ENCODE assay signal across 14 mouse cellular contexts in the genomic region with DNA sequence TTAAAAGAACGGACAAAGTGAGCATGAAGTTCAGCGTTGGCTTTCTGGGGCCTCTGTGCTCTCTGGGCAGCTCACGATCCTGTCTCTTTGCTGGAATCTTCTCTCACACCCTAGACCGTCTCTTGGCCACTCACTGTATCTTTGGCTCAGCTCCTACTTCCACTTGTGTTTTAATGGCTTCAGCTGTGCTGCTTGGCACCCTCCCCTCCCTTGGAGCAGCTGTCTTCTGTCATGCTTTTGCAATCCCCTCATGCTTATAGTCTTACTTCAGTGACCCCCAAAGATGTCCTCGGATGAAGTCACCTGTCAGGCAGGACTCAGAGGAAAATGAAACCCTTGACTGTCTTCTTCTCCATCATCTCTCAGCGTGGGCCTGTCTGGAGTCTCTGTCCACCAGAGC.
DNase-seq lines count a peak whose midpoint lies in the region; ATAC-seq and TF ChIP-seq lines count a peak whose summit lies in the region.
"Had no signal": no experiment of that assay in that cellular context is flagged by ENCODE, and none has a peak within 500 bp of the region (broad histone marks: within the 10 kb centered on the region; RNA-seq: fewer than 3 reads in every experiment).

No protein-coding gene starts in this region.

- H3K9me3 ChIP-seq in heart, embryonic 12.5 days (replicated peaks), result no peaks in the 10 kb centered on the region
- no peaks in the 10 kb centered on the region for H3K9me3 ChIP-seq in stomach, embryonic 15.5 days
- H3K9me3 ChIP-seq in stomach, postnatal 0 days (ENCODE audit: control insufficient read depth, low read length), result no peaks in the 10 kb centered on the region
- H3K9me3 ChIP-seq: embryonic facial prominence, embryonic 12.5 days; liver, embryonic 15.5 days had no signal

- H3K4me3 ChIP-seq in heart, embryonic 12.5 days, result no peak overlapping the region
- no peak overlapping the region for H3K4me3 ChIP-seq in stomach, embryonic 15.5 days (replicated peaks)
- H3K4me3 ChIP-seq in stomach, postnatal 0 days (ENCODE audit: low read depth, low read length), result no peak overlapping the region
- H3K4me3 ChIP-seq: embryonic facial prominence, embryonic 12.5 days; liver, embryonic 15.5 days had no signal

- no peak for TF ChIP-seq CTCF in stomach, postnatal 0 days (IDR thresholded peaks at IDR 0.05; ENCODE audit: low read depth)

- no peaks in the 10 kb centered on the region for H3K36me3 ChIP-seq in heart, embryonic 12.5 days
- H3K36me3 ChIP-seq in stomach, embryonic 15.5 days, result no peaks in the 10 kb centered on the region
- no peaks in the 10 kb centered on the region for H3K36me3 ChIP-seq in stomach, postnatal 0 days (ENCODE audit: control insufficient read depth, insufficient read depth, low read length)
- H3K36me3 ChIP-seq: embryonic facial prominence, embryonic 12.5 days had no signal

- no peak overlapping the region for H3K4me2 ChIP-seq in heart, embryonic 12.5 days
- no peak overlapping the region for H3K4me2 ChIP-seq in stomach, embryonic 15.5 days
- no peak overlapping the region for H3K4me2 ChIP-seq in stomach, postnatal 0 days (replicated peaks; ENCODE audit: low read depth)
- H3K4me2 ChIP-seq: embryonic facial prominence, embryonic 12.5 days; liver, embryonic 15.5 days had no signal

- peak; percentile 57 to 65 for DNase-seq in heart, adult 9 months (ENCODE audit: low spot score in 2 of 2)
- no peak for DNase-seq in stomach, postnatal 0 days (ENCODE audit: low spot score)
- DNase-seq in kidney, postnatal 14 days, result peak; percentile 66
- DNase-seq in frontal cortex, postnatal 14 days (ENCODE audit: low spot score in 2 of 2), result no peak
- no peak for DNase-seq in thymus, postnatal 0 days (ENCODE audit: low spot score)
- DNase-seq: adrenal gland, postnatal 25 days; cerebellum, adult 2 months; right cerebral cortex, postnatal 25 days had no signal

- no peak overlapping the region for H3K27ac ChIP-seq in heart, embryonic 12.5 days (ENCODE audit: poor library complexity, severe bottlenecking)
- no peak overlapping the region for H3K27ac ChIP-seq in stomach, embryonic 15.5 days
- H3K27ac ChIP-seq in stomach, postnatal 0 days (replicated peaks), result no peak overlapping the region
- H3K27ac ChIP-seq: embryonic facial prominence, embryonic 12.5 days; liver, embryonic 15.5 days had no signal

- no peak for TF ChIP-seq EP300 in stomach, postnatal 0 days (optimal IDR thresholded peaks at IDR 0.05)

- no peaks in the 10 kb centered on the region for H3K4me1 ChIP-seq in heart, embryonic 12.5 days (replicated peaks)
- H3K4me1 ChIP-seq in stomach, embryonic 15.5 days, result 0 out of 2 replicates have a peak, but pooled peaks cover 9% of the 10 kb centered on the region
- no peaks in the 10 kb centered on the region for H3K4me1 ChIP-seq in stomach, postnatal 0 days (replicated peaks; ENCODE audit: control insufficient read depth, insufficient read depth)

- no peak overlapping the region for H3K9ac ChIP-seq in heart, embryonic 12.5 days
- H3K9ac ChIP-seq in stomach, embryonic 15.5 days, result no peak overlapping the region
- no peak overlapping the region for H3K9ac ChIP-seq in stomach, postnatal 0 days (ENCODE audit: low read length)
- H3K9ac ChIP-seq: embryonic facial prominence, embryonic 12.5 days; liver, embryonic 15.5 days had no signal

- 0 out of 2 replicates have a peak, but pooled peaks cover 3% of the 10 kb centered on the region for H3K27me3 ChIP-seq in heart, embryonic 12.5 days (replicated peaks)
- no peaks in the 10 kb centered on the region for H3K27me3 ChIP-seq in stomach, embryonic 15.5 days (replicated peaks)
- H3K27me3 ChIP-seq in stomach, postnatal 0 days (ENCODE audit: control insufficient read depth, insufficient read depth, low read length), result no peaks in the 10 kb centered on the region
- H3K27me3 ChIP-seq: CH12.LX; embryonic facial prominence, embryonic 12.5 days had no signal

- 77% methylated on average over 6 of the region's 6 CpGs for WGBS in heart, embryonic 12.5 days
- WGBS in stomach, embryonic 15.5 days, result 73% methylated on average over 6 of the region's 6 CpGs
- WGBS in stomach, postnatal 0 days, result 70% methylated on average over 6 of the region's 6 CpGs

- ATAC-seq in heart, embryonic 12.5 days (ENCODE audit: insufficient number of reproducible peaks, low FRiP score), result no peak
- ATAC-seq in stomach, embryonic 15.5 days (ENCODE audit: insufficient read depth, low FRiP score, low read depth), result peak; percentile 42; the same call in 1 of the 2 replicates
- no peak; the same call in 1 of the 2 replicates for ATAC-seq in stomach, postnatal 0 days (ENCODE audit: low FRiP score, low TSS enrichment)
- ATAC-seq: midbrain, embryonic 16.5 days had no signal

Comparison
In these comparisons a context has a peak if more than half of its experiments do, and no peak if none do; other contexts are left out.
1. DNase-seq: peak in heart, adult 9 months (2 of 2) and kidney, postnatal 14 days (single experiment); none in stomach, postnatal 0 days (single experiment), frontal cortex, postnatal 14 days (0 of 2) and thymus, postnatal 0 days (single experiment).